Mouse (Mus musculus): ENCODE results near the gene Spire2. TPM values are rescaled to one million over a fixed set of nuclear protein-coding genes. Genes with fewer than 3 reads are reported as not detected.
A peak's percentile ranks its signal among the peaks of the same experiment; 100 is the strongest.
"Not testable (repeated sequence)": the region's sequence is repeated elsewhere in the genome, so short reads cannot be mapped to it uniquely, and the experiment has no call there.

Gene Spire2
- polyA plus RNA-seq (2017; shearing (Covaris generic)), result not detected

DNA sequence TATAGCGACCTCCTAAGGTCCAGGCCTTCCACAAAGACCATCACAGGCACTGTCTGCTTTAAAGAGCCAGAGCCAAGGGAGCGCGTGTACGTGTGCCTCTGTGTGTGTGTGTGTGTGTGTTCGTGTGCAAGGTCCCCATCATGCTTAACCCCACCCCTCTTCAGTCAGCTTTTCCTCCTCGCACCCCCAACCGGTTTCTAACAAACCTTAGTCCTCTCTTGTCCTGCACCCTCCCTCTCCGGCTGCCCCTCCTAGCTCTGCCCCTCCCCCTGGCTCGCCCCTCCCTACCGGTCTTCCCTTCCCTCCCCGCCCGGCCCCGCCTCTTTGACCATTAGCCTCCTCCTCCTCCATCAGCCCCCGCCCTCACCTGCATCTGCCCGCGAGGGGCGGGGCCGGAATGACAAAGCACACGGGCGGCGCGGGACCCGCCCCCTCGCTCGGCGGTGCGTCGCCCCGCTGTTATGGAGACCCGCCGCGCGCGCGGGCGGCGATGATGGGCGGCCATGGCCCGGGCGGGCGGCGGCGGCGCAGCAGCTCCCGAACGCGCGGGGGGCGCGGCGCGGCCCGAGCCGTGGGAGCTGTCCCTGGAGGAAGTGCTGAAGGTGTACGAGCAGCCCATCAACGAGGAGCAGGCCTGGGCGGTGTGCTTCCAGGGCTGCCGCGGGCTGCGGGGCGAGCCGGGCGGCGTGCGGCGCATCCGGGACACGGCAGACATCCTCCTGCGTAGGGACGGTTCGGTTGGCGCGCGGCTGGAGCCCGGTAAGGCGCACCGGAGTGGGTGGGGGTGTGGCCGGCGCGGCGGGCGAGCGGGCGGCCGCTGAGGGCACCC, at the start of gene Spire2:
TSS of gene Spire2 (plus strand) at position 452 of the 829 bp plus-strand sequence.
- peak; percentile 93 for ATAC-seq

DNA sequence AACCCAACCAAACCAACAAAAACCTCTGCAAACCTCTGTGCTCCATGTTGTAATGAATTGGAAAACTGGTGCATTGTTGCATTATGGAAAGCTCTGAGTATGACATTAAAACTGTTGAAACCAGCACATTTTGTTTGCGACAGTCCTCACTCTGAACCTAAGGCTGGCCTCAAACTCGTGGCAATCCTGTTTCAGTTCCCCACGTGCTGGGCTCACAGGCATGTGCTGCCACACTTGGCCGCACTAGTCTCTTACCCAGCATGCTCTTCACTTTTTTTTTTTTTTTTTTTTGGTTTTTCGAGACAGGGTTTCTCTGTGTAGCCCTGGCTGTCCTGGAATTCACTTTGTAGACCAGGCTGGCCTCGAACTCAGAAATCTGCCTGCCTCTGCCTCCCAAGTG, 49.5 kb upstream of the Spire2 start:
- not testable (repeated sequence) for ATAC-seq

GRCm38 (mm10) chr8:123283991-123284390, 48.5 kb upstream of the Spire2 start:
- no peak for ATAC-seq

- no peak for ATAC-seq
Observed at GRCm38 (mm10) chr8:123284493-123284892, 48.0 kb upstream of the Spire2 start.

DNA sequence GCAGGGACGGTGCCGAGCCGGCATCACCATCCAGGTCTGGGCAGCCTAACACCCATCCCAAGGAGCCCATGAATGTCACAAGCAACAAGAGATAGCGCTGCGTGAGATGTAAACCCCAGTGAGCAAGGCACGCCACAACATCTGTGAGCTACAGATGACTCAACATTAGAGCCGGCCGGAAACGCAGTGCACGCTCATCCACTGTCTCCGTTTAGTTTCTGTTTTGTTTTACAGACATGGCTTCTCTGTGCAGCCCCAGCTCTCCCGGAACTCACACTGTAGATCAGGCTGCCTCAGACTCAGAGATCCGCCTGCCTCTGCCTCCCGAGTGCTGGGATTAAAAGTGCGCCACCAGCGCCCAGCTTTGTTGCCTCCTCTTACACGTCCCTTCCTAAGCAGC, 45.2 kb upstream of the Spire2 start:
- no peak for ATAC-seq

GRCm38 (mm10) chr8:123290166-123290565, 42.3 kb upstream of the Spire2 start:
- ATAC-seq, result no peak

DNA sequence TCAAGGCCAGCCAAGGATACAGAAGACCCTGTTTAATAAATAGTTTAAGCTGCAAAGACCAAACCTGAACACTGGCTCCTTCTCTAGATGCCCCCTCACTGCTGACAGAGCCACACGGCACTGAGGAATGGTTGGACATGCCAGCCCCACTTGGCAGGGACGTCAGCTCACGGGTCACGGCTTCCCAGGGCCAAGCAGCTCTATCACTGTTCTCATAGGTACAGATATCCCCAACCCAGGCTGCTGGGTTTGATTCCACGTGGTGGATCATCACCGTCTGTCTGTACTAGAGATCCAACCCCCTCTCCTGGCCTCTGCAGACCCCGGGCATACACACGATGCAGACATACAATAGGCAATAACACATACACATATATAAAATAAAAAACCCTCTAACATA, 41.8 kb upstream of the Spire2 start:
- no peak for ATAC-seq

- ATAC-seq, result no peak
Observed at GRCm38 (mm10) chr8:123291716-123292115, 40.8 kb upstream of the Spire2 start.

DNA sequence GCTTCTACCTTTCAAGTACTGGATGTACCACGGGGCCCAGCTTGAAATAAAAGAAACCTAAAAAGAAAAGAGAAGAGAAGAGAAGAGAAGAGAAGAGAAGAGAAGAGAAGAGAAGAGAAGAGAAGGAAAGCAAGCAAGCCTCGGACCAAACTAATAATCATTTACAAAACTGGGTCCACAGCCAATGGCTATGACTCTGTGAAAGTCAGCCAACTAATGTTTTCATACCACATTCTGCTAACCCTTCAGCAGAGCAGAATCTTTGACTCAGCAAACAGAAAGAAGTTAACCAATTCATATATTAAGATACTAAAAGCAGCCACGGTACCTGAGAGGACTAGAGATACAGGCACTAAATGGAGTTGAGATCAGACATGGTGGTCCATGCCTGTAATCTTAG, 40.2 kb upstream of the Spire2 start:
- ATAC-seq, result no peak

DNA sequence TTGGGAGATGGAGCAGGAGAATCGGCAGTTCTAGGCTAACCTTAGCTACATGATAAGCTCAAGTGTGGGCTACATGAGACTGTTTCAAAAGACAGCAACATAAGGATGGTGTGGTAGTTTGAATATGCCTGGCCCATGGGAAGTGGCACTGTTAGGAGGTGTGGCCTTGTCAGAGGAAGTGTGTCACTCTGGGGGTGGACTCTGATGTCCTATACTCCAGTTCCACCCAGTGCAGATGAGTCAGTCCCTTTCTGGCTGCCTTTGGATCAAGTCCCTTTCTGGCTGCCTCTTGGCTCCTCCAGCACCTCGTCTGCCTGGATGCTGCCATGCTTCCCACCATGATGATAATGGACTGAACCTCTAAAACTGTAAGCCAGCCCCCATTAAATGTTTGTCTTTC, 39.7 kb upstream of the Spire2 start:
- ATAC-seq, result no peak

- ATAC-seq, result no peak
Observed at GRCm38 (mm10) chr8:123298301-123298700, 34.2 kb upstream of the Spire2 start.

DNA sequence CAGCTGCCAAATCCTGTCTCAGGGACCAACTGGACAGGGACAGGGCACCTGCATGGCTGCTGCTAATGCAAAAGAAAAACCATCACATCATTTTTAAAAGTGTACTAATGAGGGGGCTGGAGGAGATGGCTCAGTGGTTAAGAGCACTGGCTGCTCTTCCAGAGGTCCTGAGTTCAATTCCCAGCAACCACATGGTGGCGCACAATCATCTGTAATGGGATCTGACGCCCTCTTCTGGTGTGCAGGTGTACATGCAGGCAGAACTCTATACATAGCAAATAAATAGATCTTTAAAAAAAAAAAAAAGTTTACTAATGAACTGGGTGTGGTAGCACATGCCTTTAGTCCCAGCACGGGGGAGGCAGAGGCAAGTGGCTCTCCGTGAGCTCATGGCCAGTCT, 23.8 kb upstream of the Spire2 start:
- no peak for ATAC-seq

GRCm38 (mm10) chr8:123317781-123318466, 14.6 kb upstream of the Spire2 start:
- no peak for ATAC-seq

GRCm38 (mm10) chr8:123318467-123318911, 14.0 kb upstream of the Spire2 start, which contains the start of gene Fanca:
Gene Fanca (minus strand): TSS chr8:123318576.
- peak; percentile 99 for ATAC-seq

GRCm38 (mm10) chr8:123319522-123320164, 12.9 kb upstream of the Spire2 start:
- ATAC-seq, result peak; percentile 28

DNA sequence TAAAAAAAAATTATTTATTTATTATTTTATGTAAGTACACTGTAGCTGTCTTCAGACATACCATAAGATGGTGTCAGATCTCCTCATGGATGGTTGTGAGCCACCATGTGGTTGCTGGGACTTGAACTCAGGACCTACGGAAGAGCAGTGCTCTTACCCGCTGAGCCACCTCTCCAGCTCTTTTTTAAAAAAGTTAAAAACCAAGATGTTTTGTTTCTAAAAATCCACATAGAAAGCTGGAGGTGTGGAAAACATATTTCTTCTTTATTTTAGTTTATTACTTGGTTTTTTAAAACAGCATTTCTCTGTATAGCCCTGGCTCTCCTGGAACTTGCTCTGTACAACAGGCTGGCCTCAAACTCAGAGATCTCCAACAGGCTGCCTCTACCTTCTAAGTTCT, 4.0 kb upstream of the Spire2 start:
- no peak for ATAC-seq

GRCm38 (mm10) chr8:123329350-123329749, 3.2 kb upstream of the Spire2 start:
- ATAC-seq, result no peak

DNA sequence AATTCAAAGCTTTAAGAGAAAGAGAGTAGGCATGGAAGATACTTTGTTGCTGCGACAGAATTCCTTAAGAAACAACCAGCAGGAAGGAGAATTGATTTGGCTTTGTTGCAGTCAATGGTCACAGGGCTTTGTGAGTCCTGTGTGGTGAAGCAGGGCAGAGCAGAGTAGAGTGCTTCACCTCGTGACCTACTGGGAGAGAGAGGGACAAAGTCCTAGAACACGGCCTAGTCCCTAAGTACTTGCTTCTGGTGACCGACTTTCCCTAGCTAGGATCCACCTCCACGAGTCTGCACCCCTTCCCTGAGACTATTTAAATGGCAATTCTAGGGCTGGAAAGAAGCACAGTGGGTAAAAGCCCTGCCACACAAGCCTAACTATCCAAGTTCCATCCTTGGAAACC, 2.6 kb upstream of the Spire2 start:
- no peak for ATAC-seq

- no peak for ATAC-seq
Observed at GRCm38 (mm10) chr8:123330701-123331100, 1.8 kb upstream of the Spire2 start.

DNA sequence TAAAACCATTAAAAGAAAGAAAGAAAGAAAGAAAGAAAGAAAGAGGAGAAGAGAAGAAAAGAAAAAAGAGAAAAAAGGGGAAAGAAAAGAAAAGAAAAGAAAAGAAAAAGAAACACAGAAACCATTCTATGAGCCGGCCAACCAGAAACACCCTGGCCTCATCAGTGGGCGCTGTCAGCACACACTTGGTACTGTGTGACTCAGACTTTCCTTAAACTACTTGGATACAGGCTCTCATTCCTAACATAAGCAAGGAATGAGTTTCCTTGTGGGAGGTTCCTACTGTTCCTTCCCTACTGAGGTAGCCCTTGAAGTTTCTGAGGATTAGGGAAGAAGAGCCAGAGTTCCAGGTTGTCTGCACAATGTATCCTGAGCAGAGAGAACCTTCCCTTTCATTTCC, 1.2 kb upstream of the Spire2 start:
- no peak for ATAC-seq

GRCm38 (mm10) chr8:123331810-123332209, 703 bp upstream of the Spire2 start:
- no peak for ATAC-seq

- ATAC-seq, result no peak
Observed at GRCm38 (mm10) chr8:123333091-123333587, 626 bp downstream of the Spire2 start.

DNA sequence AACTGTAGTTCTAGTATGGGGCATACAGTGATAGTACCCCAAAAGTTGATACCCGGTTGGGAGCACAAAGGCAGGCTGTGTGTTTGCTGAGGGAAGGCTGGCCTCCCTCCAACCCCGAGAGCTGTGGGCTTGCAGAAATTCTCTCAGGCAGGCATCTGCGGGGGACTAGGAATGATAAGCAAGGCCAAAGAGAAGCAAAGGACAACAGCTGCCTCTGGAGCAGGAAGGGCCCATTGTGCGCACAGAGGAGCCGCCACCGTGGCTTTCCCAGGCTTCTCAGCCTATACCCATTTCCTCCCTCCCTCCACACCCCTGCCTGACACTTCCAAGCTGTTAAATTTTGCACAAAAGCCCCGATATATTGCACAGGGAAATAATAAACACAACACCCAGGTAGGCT, 1.4 kb downstream of the Spire2 start:
- no peak for ATAC-seq

Measured in CD4-positive, CD25-positive, alpha-beta regulatory T cell, adult 4 months (primary cell).